Mouse (Mus musculus) midbrain, embryonic 16.5 days (tissue): ENCODE measurements at regions not wholly inside any gene's neighbourhood (a gene's known extent, or its start where the extent isn't known, plus 50 kb on each side); places are given as distances from the start of the nearest gene placed in this dataset.

Experiments
- ATAC-seq: fragments of 200-750 bp; cut with Nextera tagmentation; 2 replicates; pipeline ENCODE4 v1.8.0; 2017; ENCODE audit warnings: moderate TSS enrichment
- H3K27ac ChIP-seq: fragments of 300-500 bp; sonication (generic); 2 replicates; pipeline ENCODE4 v1.5.1; 2014; ENCODE audit warnings: mild to moderate bottlenecking, low read length, mixed read lengths
- H3K27me3 ChIP-seq: fragments of 300-500 bp; sonication (generic); 2 replicates; pipeline ENCODE4 v1.6.1; 2014; ENCODE audit warnings: low read depth, low read length, mixed read lengths; ENCODE audit not compliant: control insufficient read depth, insufficient read depth
- H3K36me3 ChIP-seq: fragments of 300-500 bp; sonication (generic); 2 replicates; pipeline ENCODE4 v1.6.1; 2014; ENCODE audit warnings: mild to moderate bottlenecking, low read length, moderate library complexity, mixed read lengths; ENCODE audit not compliant: control insufficient read depth, insufficient read depth
- H3K4me1 ChIP-seq: fragments of 300-500 bp; sonication (generic); 2 replicates; pipeline ENCODE4 v1.6.1; 2014; ENCODE audit warnings: mild to moderate bottlenecking, low read length, mixed read lengths; ENCODE audit not compliant: control insufficient read depth, insufficient read depth
- H3K4me2 ChIP-seq: fragments of 300-500 bp; sonication (generic); 2 replicates; pipeline ENCODE4 v1.6.1; 2014; ENCODE audit warnings: mild to moderate bottlenecking, low read length, mixed read lengths
- H3K4me3 ChIP-seq: fragments of 300-500 bp; sonication (generic); 2 replicates; pipeline ENCODE4 v1.5.1; 2014; ENCODE audit warnings: low read depth, mild to moderate bottlenecking, low read length, moderate library complexity, mixed read lengths
- H3K9ac ChIP-seq: fragments of 300-500 bp; sonication (generic); 2 replicates; pipeline ENCODE4 v1.6.1; 2014; ENCODE audit warnings: low read depth, low read length, mixed read lengths
- H3K9me3 ChIP-seq: fragments of 300-500 bp; sonication (generic); replicated peaks from 2 replicates; pipeline ENCODE4 v1.6.1; 2014; ENCODE audit warnings: mild to moderate bottlenecking, low read length, mixed read lengths; ENCODE audit not compliant: control insufficient read depth, poor library complexity, severe bottlenecking
- WGBS: fragments of 180-500 bp; shearing (Covaris S2); extraction: QIAGEN DNeasy Blood & Tissue Kit; methylation state at CpG from one replicate; pipeline ENCODE4 v1.1.7; 2014; 5-methylcytosine and 5-hydroxymethylcytosine counted together

GRCm38 (mm10) chr13:47505380-47505955 is 383.0 kb downstream of the Rnf144b start:
- Histone ChIP-seq H3K4me1 (no peaks in the 10 kb centered on the region), H3K4me3 (no peak overlapping the region), H3K36me3 (no peaks in the 10 kb centered on the region), H3K9me3 (no peaks in the 10 kb centered on the region), H3K4me2 (no peak overlapping the region), H3K9ac (no peak overlapping the region), H3K27ac (no peak overlapping the region; the same call in 1 of the 2 replicates), H3K27me3 (no peaks in the 10 kb centered on the region)
- WGBS, result 84% methylated on average over 15 of the region's 15 CpGs
- ATAC-seq, result no peak

GRCm38 (mm10) chr13:47532935-47533334 is 410.5 kb downstream of the Rnf144b start:
- no peak for ATAC-seq
- Histone ChIP-seq H3K4me1 (no peaks in the 10 kb centered on the region), H3K9me3 (no peaks in the 10 kb centered on the region), H3K4me3 (no peak overlapping the region), H3K27ac (no peak overlapping the region), H3K4me2 (no peak overlapping the region), H3K27me3 (no peaks in the 10 kb centered on the region), H3K9ac (no peak overlapping the region), H3K36me3 (no peaks in the 10 kb centered on the region)
- WGBS, result 95% methylated on average over 1 of the region's 1 CpGs

GRCm38 (mm10) chr13:47537156-47537555 is 414.7 kb downstream of the Rnf144b start:
- no peak for ATAC-seq
- 99% methylated on average over 2 of the region's 2 CpGs for WGBS
- no peaks in the 10 kb centered on the region for H3K9me3 ChIP-seq

GRCm38 (mm10) chr13:47549626-47550025 is 427.2 kb downstream of the Rnf144b start:
- H3K4me2 ChIP-seq, result no peak overlapping the region
- H3K27ac ChIP-seq, result peak overlapping the region; percentile 31; the same call in 1 of the 2 replicates
- no peak overlapping the region for H3K4me3 ChIP-seq
- 30% methylated on average over 6 of the region's 6 CpGs for whole genome bisulfite sequencing
- H3K9ac ChIP-seq, result no peak overlapping the region
- H3K4me1 ChIP-seq, result 0 out of 2 replicates have a peak, but pooled peaks cover 3% of the 10 kb centered on the region
- H3K36me3 ChIP-seq, result no peaks in the 10 kb centered on the region
- no peaks in the 10 kb centered on the region for H3K9me3 ChIP-seq
- peak; percentile 25; the same call in 1 of the 2 replicates for ATAC-seq
- H3K27me3 ChIP-seq, result no peaks in the 10 kb centered on the region

More at GRCm38 (mm10) chr13:47537156-47537555, 414.7 kb downstream of the Rnf144b start:
- Histone ChIP-seq H3K4me3 (no peak overlapping the region), H3K27me3 (no peaks in the 10 kb centered on the region), H3K4me2 (no peak overlapping the region), H3K36me3 (no peaks in the 10 kb centered on the region), H3K9ac (no peak overlapping the region), H3K4me1 (no peaks in the 10 kb centered on the region), H3K27ac (no peak overlapping the region)

- Histone ChIP-seq H3K9ac (no peak overlapping the region), H3K4me2 (no peak overlapping the region), H3K27me3 (no peaks in the 10 kb centered on the region), H3K27ac (no peak overlapping the region), H3K9me3 (no peaks in the 10 kb centered on the region), H3K36me3 (no peaks in the 10 kb centered on the region), H3K4me1 (0 out of 2 replicates have a peak, but pooled peaks cover 3% of the 10 kb centered on the region), H3K4me3 (no peak overlapping the region)
- no peak for ATAC-seq
- WGBS, result 95% methylated on average over 3 of the region's 3 CpGs
These were observed 429.8 kb downstream of the Rnf144b start for GRCm38 (mm10) chr13:47552251-47552650.

GRCm38 (mm10) chr13:47554198-47554597 is 431.7 kb downstream of the Rnf144b start:
- Histone ChIP-seq H3K9ac (no peak overlapping the region), H3K9me3 (no peaks in the 10 kb centered on the region), H3K27ac (no peak overlapping the region), H3K27me3 (no peaks in the 10 kb centered on the region), H3K4me1 (0 out of 2 replicates have a peak, but pooled peaks cover 3% of the 10 kb centered on the region), H3K4me2 (no peak overlapping the region), H3K36me3 (no peaks in the 10 kb centered on the region), H3K4me3 (no peak overlapping the region)
- no peak for ATAC-seq
- WGBS, result 88% methylated on average over 1 of the region's 1 CpGs

GRCm38 (mm10) chr13:47557196-47557974 is 434.9 kb downstream of the Rnf144b start:
- peak; percentile 68; the same call in 1 of the 2 replicates for ATAC-seq
- WGBS, result 75% methylated on average over 7 of the region's 7 CpGs

GRCm38 (mm10) chr13:47562836-47563235 is 440.4 kb downstream of the Rnf144b start:
- Histone ChIP-seq H3K9ac (no peak overlapping the region), H3K9me3 (no peaks in the 10 kb centered on the region), H3K4me1 (no peaks in the 10 kb centered on the region), H3K4me3 (no peak overlapping the region), H3K4me2 (no peak overlapping the region), H3K27me3 (no peaks in the 10 kb centered on the region), H3K27ac (no peak overlapping the region), H3K36me3 (no peaks in the 10 kb centered on the region)
- 67% methylated on average over 8 of the region's 8 CpGs for WGBS
- no peak for ATAC-seq

More at GRCm38 (mm10) chr13:47557196-47557974, 434.9 kb downstream of the Rnf144b start:
- Histone ChIP-seq H3K4me2 (no peak overlapping the region), H3K9me3 (no peaks in the 10 kb centered on the region), H3K4me1 (no peaks in the 10 kb centered on the region), H3K36me3 (no peaks in the 10 kb centered on the region), H3K27ac (0 out of 2 replicates have a peak overlapping the region, but pooled peaks have one; percentile 2), H3K27me3 (no peaks in the 10 kb centered on the region), H3K9ac (no peak overlapping the region), H3K4me3 (no peak overlapping the region)

GRCm38 (mm10) chr13:47576516-47576915 is 454.1 kb downstream of the Rnf144b start:
- Histone ChIP-seq H3K4me2 (no peak overlapping the region), H3K27ac (no peak overlapping the region), H3K4me1 (no peaks in the 10 kb centered on the region), H3K9me3 (no peaks in the 10 kb centered on the region), H3K27me3 (no peaks in the 10 kb centered on the region), H3K36me3 (no peaks in the 10 kb centered on the region), H3K4me3 (no peak overlapping the region), H3K9ac (no peak overlapping the region)
- WGBS, result 72% methylated on average over 3 of the region's 3 CpGs
- ATAC-seq, result no peak
